Mouse (Mus musculus): ENCODE data around the gene Gm20388. TPM values are rescaled to one million over a fixed set of nuclear protein-coding genes. Genes with fewer than 3 reads are reported as not detected.
A peak's percentile ranks its signal among the peaks of the same experiment; 100 is the strongest.

Gene Gm20388
- total RNA-seq, 2 experiments from 2014 or later: not detected

DNA sequence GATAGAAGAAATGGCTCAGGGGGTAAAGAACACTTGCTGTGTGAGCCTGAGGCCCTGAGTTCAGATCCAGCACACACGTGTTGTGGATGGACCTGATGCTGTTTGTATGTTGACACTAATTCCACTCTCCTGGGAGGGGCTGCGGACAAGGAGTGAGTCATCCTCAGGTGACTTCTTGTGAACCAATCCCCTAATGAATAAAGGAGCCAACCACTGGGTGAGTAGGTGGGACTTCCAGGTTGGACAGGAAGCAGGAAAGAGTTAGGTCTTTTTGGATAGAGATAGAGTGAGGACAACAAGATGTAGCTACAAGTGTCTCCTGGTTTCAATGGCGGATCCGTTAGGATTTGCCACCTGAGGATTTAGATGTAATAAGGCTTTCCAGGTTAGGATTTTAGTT, 3938.7 kb downstream of the Gm20388 start:
- no peak for DNase-seq (ENCODE audit: low spot score in 2 of 2)

DNA sequence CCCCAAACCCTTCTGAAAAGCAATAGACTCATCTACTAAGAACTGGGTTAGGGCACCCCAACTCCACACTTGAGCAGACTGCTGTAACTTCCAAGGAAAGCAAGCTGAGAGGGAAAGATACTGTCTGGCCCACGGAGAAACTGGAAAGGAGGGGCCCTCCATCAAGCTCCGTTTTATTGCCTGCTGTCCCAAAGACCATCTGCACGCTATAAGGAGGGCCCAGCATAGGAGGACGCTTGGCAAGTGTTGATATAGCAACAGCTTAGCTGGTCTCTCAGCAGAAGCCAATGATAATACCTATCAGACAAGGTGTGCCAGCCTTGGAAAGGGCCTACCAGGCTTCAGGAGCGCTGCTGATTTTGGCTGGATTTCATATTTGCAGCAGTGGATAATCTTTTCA, 3940.9 kb downstream of the Gm20388 start:
- no peak for DNase-seq (ENCODE audit: low spot score in 2 of 2)

DNA sequence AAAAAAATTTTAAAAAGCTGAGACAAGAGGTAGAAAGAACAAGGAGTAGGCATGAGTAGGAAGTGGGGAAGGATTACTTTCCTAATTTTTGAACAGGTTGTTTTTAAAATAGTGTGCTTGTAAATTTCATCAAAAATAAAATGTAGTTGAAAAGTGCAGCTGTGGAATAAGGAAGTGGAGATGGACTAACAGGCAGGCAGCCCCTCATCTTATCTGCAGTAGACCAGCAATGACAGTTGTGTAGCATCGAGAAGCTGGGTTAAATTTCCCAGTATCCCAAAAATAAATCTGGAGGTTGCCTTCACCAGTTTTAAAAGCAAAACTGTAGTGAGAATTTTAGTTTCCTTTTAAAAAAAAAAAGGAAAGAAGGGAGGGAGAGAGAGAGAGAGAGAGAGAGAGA, 3943.6 kb downstream of the Gm20388 start:
- no peak for DNase-seq (ENCODE audit: low spot score in 2 of 2)

DNA sequence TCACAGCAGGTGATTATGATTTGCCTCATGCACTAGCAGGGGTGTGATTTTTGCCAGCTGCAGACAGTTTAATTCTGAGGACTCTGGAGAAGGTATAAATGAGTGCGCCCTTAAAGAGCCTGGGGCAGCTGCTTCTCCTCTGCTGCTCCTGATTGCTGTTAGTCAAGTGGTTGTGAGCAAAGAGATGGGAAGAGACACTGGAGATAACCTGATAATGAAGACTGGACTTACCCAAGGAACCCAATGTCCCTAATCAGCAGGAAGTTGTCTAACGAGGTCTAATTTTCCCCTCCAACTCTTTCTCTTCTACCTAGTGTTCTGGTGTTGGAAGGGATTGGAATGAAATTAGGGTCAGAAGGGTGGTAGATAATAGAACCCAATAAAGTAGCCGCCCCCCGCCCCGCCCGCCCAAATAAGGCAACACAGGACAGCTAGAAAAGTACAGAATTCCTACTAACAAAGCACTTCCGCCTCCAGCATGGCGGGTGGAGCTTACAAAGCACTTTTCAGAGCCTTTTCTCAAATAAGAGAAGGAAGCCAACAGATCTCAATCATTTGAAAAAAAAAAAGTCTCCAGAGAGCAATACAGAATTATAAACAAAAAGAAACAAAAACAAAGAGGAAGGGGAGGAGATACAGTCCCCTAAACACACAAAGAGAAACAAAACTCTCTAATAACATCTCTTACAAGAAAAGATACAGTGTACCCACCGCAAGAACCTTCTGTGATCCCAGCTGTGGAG, 3944.3 kb downstream of the Gm20388 start:
- DNase-seq (ENCODE audit: low spot score in 2 of 2): no peak

DNA sequence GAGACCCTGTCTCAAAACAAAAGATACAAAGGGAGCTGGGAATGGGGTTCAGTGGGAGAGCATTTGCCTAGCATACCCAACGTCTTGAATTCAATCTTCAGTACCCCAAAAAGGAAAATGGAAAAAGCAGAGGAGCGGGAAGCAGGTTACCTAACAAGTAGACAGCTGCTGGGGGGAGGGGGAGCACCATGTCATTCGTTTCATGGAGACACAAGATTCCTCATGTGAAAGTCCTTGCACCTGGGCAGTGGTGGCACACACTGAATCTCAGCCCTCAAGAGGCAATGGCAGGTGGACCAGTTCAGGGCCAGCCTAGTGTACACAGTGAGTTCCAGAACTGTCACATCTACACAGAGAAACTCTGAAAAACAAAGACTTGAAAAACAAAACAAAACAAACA, 3946.7 kb downstream of the Gm20388 start:
- DNase-seq (ENCODE audit: low spot score in 2 of 2): no peak

DNA sequence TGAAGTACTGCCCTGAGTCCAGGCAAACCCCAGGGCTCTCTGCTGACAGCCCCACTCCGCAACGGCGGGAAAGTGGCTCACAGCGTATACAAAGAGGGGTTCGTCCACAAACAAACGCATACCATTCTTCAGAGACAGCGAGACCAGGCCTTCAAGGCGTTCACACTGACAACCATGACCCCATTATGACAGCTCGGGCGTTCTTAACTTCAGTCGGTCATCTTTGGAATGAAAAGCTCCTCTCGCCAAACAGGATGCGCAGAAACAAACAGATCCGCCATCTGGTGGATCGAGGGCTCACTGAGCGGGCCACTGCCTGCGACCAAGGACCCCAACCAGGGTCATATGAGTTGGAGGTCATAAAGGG, 3947.9 kb downstream of the Gm20388 start:
- DNase-seq (ENCODE audit: low spot score in 2 of 2): no peak

DNA sequence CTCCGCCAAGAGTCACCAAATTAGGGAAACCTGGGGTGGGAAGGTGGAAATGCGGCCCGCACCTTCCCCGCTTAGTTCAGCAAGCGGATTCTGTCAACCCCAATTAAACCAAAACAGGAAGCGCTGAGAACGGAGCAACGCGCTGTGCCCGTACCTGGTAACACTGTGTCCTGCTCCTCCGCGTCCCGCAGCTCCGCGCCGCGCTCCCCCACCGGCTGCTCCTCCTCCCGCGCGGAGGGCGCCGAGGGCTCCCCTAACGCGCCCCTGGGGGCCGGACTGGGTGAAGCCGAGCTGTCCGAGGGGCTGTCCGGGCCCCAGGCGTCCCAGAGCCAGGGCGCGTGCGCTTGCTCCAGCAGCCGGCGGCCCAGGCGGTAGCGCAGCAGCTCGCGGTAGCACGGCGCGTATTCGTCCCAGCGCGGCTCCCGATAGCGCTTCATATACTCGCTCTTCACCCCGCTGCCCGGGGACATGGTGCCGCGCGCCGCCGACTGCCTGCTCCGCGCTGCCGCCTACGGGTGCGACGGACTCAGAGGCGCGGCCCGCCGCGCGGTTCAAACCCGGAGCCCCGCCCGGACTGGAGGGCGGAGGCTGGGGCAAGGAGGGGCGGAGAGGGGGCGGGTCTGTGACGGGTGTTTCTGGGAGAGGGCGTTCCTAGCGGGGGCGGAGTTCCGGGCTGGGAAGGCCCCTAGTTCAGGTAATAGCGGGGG, 3948.5 kb downstream of the Gm20388 start:
- DNase-seq (ENCODE audit: low spot score in 2 of 2): peak; percentile 85 to 93

DNA sequence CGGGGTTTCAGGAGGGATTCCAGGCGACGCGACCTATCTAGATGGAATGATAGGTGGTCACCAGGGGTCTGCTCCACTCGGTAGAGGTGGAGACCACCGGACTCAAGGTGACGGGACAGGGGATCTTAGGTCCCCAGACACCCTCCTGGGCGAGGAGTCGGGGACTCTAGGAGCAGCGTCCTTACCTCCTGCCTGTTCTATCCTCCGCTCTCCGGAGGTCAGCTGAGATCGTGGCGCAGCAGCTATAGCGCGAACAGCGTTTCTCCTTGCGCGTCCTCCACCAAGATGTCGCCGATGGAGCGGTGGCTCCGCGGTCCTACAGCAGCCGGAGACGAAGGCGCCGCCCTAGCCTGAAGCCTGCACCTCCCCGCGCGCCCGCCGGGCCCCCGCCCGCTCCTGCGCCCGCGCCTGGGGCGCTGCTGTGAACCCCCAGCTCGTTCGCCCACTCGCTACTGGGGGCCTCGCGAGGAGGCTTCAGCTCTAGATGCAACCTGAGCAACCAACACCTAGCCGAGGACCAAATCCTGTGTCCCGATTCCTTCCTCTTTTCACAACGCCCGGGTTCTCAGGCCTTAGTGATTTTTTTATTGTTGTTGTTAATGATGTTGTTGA, 3949.1 kb downstream of the Gm20388 start, which contains the start of gene Ccsap:
Gene Ccsap (minus strand): TSS at position 562 of the 612 bp plus-strand sequence.
- peak in 1 of 2 experiments; percentile 65 for DNase-seq (ENCODE audit: low spot score in 2 of 2)

DNA sequence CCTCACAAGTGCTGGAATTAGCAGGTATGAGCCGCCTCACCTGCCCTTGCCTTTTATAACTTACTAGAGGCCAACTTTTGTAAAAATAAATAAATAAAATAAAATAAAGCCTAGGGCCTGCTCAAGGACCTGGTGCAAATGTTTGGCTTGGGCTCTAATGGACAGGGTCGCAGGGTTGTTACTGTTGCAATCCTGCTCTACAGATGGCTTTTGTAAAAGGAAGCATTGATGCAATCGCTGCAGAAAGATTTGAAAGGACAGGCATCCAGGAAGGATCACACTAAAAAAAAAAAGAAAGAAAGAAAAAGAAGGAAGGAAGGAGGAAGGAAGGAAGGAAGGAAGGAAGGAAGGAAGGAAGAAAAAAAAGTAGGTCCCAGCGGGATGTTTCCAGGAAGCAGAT, 3949.7 kb downstream of the Gm20388 start:
- DNase-seq (ENCODE audit: low spot score in 2 of 2): no peak

DNA sequence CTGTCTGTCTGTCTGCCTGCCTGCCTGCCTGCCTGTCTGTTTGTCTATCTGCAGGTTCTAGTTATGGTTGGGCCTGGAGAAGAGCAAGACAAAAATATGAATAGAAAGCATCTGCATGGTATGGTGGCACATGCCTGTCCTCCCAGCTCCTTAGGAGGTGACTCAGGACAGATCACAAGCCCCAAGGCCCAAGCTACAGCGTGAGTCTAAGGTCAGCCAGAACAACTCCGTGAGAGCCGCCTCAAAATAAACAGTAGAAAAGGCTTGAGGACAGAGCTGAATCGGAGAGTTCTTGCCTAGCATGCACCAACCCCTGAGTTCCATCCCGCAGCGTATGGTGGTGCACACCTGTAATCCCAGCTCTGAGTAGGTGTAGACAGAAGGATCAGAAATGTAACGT, 3955.1 kb downstream of the Gm20388 start:
- no peak for DNase-seq (ENCODE audit: low spot score in 2 of 2)

DNA sequence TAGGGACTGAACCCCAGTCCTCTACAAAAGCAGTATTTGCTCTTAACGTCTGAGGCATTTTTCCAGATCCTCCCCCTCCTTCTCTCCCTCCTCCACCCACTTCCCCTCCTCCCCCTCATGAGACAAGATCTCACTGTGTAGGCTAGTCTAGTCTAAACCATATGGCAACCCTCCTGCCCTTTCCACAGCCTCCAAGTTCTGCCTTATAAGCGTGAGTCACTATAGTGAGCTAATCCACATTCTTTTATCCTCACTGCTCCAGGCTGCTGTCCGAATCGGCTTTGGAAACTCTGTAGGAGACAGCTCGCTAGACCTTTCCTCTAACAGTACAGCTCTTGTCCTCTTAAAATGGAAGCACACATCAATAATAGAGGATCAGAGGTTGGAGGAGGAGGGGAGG, 3956.3 kb downstream of the Gm20388 start:
- no peak for DNase-seq (ENCODE audit: low spot score in 2 of 2)

DNA sequence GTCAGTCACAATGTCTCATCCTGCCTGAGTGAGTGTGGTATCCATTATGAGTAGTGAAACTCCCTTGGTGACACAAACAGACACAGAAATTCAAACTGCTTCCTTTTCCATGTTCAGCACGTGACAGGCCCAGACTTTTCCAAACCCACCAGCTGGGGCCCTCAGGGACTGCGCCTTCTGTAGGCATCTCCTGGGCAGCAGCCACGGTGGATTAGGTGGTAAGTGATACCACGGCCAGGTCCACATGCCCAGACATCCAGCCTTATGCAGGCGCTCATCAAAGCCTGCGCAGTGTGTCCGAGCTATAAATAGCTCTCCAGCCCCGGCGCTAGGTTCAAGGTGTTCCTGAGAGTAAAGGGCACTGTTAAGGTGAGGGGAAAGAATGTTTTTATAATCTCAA, 3961.4 kb downstream of the Gm20388 start:
- no peak for DNase-seq (ENCODE audit: low spot score in 2 of 2)

DNA sequence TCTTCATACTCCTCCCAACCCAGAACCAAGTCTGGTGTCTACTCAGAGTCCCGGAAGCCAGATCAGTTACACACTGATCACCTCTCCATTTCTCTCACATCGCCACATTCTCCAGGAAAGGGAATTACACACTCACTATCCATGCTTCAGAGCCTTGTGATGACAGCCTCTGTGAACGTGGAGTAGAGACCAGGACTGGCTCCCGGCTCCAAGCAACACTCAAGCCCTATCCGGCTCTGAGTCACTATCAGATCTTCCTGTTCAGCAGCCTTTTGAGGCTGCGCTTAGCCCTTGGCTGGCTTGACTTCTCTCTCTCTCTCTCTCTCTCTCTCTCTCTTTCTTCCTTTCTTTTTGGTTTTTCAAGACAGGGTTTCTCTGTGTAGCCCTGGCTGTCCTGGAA, 3962.7 kb downstream of the Gm20388 start:
- no peak for DNase-seq (ENCODE audit: low spot score in 2 of 2)

DNA sequence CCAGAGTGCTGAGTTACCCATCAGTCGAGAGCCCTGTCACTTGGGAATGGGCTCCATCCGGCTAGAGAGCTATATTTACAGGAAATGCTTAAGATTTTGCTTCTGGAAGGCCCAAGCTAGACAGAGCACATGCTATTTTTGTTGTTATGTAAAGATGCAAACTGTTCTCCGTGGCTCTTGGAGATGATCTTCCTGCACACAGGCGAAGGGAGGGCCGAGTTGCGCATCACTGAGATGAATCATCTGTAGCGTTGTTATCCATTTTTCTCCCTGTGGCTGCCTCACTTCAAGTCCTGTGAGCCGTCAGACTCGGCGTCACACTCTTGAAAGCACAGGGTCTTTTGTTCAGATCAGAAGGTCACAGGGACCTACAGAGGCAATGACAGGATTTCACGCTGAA, 3963.7 kb downstream of the Gm20388 start:
- DNase-seq (ENCODE audit: low spot score in 2 of 2): no peak

DNA sequence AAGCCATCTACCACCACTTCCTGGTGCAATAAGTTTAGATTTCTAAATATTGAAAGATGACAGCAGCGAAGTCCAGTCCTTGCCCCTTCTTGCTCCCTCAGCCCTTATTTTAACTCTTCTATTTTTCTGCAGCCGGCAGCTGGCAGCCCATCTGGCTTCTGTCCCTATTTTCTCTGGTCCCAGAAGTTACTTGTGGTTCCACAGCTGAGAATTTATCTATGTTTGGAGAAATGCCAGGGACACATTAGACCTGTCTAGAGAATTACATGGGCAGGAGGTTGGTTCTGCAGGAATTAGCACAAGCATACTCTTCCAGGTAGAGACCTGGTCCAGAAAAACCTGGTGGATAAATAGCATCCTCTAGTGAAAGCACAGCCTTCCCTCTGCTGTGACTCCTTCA, 3967.2 kb downstream of the Gm20388 start:
- no peak for DNase-seq (ENCODE audit: low spot score in 2 of 2)

DNA sequence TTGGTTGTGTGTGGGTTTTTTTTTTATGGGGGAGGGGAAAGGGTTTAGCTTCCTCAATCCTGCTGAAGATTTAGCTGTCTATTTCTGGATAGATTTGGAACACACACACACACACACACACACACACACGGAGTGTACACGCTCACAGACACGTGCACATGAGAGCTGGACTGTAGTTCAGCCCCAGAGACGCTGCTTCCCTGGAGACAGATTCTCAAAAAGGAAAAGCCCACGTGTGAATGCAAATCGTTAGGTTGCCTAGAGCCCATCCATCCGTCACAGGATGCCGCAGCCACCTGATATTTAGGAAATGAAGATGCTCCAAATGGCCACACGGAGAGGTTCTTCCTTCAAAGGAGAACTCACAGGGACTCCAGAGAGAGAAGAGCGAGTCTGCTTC, 3969.6 kb downstream of the Gm20388 start:
- peak; percentile 43 to 67 for DNase-seq (ENCODE audit: low spot score in 2 of 2)

DNA sequence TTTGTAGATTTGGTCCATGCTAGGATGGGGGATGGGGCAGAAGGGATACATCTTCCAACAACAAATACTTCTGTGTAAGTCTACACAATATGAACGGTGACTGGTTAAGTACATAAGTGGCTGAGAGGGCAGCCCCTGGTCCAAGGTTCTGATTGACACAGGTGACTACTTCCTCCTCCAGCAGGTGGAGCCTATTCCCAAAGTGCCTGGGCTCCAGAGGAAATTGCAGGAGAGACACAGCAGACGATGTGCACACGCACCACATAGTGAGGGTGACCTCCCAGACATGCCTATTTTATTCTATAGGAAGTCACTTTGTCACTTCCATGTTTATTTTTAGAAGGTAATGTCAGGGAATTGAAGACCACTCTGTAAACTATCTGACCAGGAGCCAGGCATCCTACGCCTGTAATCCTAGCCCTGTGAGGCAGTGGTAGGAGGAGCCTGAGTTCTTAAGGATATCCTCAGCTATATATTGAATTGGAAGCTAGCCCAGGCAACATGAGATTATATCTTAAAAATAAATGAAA, 3970.2 kb downstream of the Gm20388 start:
- DNase-seq (ENCODE audit: low spot score in 2 of 2): no peak

DNA sequence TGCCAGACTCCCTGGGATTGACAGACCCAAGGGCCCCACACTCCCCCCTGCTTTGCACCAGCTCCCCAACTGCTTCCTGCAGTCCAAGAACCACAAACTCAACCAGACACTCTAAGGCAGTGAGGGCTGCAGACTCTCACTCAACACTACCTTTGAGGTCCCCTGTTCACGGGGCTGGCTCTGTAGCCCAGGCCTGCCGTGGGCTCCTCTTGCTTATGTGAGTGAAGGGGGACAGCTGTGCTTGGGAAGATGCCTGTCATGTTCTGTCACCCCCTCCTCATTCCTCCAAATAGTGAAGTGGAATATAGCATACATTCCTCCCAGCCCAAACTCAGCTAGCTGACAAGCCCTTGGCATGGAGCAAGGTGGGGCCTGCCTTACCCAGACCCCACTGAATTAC, 3971.8 kb downstream of the Gm20388 start:
- no peak for DNase-seq (ENCODE audit: low spot score in 2 of 2)

DNA sequence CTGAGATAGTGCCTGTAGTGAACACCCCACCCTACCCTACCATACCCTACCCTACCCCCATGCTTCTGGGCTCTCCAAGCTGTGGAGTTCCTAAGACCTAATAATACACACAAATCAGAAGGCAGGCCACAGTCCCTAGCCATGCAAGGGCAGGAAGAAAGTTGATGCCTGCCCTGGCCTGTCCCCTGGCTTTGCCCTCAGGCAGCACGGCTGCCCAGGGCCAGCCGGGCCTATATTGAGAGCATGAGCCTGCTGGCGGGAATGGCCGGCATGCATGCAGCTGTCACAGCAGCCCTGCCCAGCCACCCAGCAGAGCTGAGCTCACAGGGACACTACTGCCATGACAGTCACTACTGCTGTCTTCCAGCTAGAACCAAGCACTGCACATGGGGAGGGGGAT, 3972.5 kb downstream of the Gm20388 start:
- DNase-seq (ENCODE audit: low spot score in 2 of 2): no peak

DNA sequence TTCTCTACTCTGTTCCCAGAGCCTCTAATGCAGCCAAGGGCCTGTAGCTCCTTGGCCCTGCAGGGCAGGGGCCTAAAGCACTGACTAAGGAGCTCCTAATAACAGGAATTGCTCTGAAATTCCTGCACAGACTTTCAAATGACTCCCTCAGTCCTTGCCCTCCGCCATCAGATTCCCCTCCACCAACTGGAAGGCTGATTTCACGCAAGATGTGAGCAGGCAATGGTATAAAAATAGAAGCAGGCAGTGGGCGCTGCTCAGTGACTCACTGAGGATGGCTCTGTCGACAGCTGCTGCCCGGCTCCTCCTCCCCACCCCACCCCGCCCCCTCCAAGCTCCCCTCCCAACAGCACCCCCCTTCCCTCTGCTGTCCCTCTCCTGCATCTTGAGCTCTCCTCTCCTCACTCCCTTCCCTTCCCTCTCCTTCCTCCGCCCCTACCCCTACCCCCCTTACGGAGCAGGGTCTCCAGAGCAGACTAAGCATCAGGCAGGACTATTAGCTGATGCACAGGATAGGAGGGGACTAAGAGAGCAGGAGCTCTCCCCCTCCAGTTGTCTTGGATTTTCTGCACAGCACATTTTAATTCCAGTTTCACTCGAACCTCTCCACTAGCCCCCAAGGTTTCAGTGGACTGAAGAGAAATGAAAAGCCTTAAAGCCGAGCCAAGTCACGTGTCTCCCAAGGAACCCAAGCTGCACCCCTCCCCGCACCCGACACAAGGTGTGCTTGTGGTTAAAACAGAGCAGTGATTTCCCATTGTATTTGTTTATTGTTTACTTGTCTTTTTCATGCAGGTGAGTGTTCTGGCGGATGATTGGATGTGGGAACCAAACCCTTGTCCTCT, 3974.3 kb downstream of the Gm20388 start:
- peak; percentile 62 to 82 for DNase-seq (ENCODE audit: low spot score in 2 of 2)

DNA sequence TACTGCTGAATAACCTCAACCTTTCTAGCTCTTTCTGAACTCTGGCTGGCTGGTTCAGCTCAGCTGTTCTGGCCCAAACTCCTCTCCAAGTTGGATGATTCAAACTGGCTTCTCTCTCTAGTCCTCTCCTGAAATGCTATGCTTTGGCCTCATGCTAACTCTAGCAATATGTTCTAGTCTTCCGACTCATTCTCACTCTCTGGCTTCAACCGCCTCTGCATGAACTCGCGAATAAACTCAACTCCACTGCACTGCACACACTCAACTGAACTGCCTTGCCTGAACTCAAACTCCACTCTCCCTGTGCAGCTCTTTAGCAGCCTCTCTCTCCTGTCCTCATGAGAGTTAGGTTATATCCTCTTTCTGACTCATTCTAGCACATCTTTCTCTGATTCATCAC, 3976.5 kb downstream of the Gm20388 start:
- DNase-seq (ENCODE audit: low spot score in 2 of 2): no peak
